Mouse (Mus musculus): ENCODE data around the gene Utp4. TPM values are rescaled to one million over a fixed set of nuclear protein-coding genes. Genes with fewer than 3 reads are reported as not detected.

Gene Utp4
- polyA plus RNA-seq, 2 experiments = 27.3 to 35.1 TPM

DNA sequence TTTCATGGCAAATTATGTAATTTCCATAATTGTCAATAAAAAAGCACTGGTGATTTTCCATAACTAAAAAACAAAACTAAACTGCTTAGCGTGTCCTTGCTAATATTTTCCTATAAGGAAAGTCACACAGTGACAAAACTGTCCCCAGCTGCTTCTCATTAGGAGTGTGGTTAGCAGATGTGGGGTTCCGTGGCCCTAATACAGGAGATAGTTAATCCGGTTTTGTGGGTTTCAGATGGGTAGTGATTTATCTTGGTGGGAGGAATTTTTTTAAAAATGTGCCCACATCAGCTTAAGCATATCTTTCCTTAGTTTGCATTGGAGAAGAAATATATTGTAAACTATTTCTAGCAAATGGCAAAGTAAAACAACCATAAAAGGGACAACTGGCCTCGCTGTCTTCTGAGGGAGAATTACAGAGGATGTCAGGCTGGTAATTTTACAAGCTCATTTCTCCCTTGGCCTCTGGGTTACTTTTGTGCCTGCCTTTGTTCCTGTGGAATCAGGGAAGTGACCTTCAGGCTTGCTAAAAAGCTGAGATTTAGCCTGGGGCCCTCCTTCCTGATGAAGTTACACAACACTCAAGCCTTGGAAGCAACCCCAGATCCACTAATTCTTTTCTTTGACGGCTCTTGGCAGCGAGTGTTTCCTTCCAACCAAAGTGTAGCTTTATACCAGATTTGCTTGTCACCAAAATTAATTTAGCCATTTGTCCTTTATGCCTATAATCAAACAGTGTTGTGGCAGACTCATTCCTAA is 35.9 kb downstream of the Utp4 start:
- no peak for ATAC-seq (ENCODE audit: insufficient read depth)

GRCm38 (mm10) chr8:106929921-106930320 is 36.5 kb downstream of the Utp4 start:
- TF ChIP-seq CTCF (IDR thresholded peaks at IDR 0.05; ENCODE audit: low read depth) = no peak
- TF ChIP-seq EP300 (IDR thresholded peaks at IDR 0.05; ENCODE audit: low read depth) = no peak
- no peak overlapping the region for H3K4me3 ChIP-seq (ENCODE audit: insufficient read depth in 1 of 2, low read depth in 2 of 2, low read length in 2 of 2)

More for the DNA sequence above, 35.9 kb downstream of the Utp4 start:
- Histone ChIP-seq H3K27ac (no peak overlapping the region), H3K9me3 (ENCODE audit: control insufficient read depth, low read length) (no peaks in the 10 kb centered on the region), H3K4me3 (ENCODE audit: insufficient read depth in 1 of 2, low read depth in 2 of 2, low read length in 2 of 2) (no peak overlapping the region), H3K4me2 (ENCODE audit: low read depth) (no peak overlapping the region), H3K27me3 (ENCODE audit: control insufficient read depth, insufficient read depth, low read length) (peaks cover 1% of the 10 kb centered on the region; the same call in 1 of the 2 replicates), H3K4me1 (replicated peaks; ENCODE audit: control insufficient read depth in 2 of 2, insufficient read depth in 2 of 2, low read length in 1 of 2) (peaks cover 0 to 7% of the 10 kb centered on the region in 2 experiments; a peak in 2 of 4 replicates), H3K9ac (replicated peaks) (no peak overlapping the region), H3K36me3 (replicated peaks; ENCODE audit: control insufficient read depth, insufficient read depth, low read depth) (no peaks in the 10 kb centered on the region)
- no peak for TF ChIP-seq CTCF (IDR thresholded peaks at IDR 0.05; ENCODE audit: low read depth)
- TF ChIP-seq EP300 (IDR thresholded peaks at IDR 0.05; ENCODE audit: low read depth) = no peak
- WGBS (ENCODE audit: insufficient replicate concordance) = 40% methylated on average over 6 of the region's 6 CpGs
- no peak for DNase-seq (ENCODE audit: low read depth in 3 of 3, low spot score in 3 of 3)

GRCm38 (mm10) chr8:106932376-106933065 is 39.1 kb downstream of the Utp4 start:
- DNase-seq (ENCODE audit: low read depth in 3 of 3, low spot score in 3 of 3) (no peak), ATAC-seq (ENCODE audit: insufficient read depth) (no peak)
- no peak overlapping the region for H3K9ac ChIP-seq (replicated peaks)
- H3K9me3 ChIP-seq (ENCODE audit: control insufficient read depth, low read length) = no peaks in the 10 kb centered on the region
- WGBS (ENCODE audit: insufficient replicate concordance) = 18% methylated on average over 22 of the region's 22 CpGs
- TF ChIP-seq EP300 (IDR thresholded peaks at IDR 0.05; ENCODE audit: low read depth) = no peak
- no peak for TF ChIP-seq CTCF (IDR thresholded peaks at IDR 0.05; ENCODE audit: low read depth)
- no peak overlapping the region; a peak in 1 of 4 replicates for H3K4me3 ChIP-seq (ENCODE audit: insufficient read depth in 1 of 2, low read depth in 2 of 2, low read length in 2 of 2)
- peak overlapping the region; percentile 40 for H3K4me2 ChIP-seq (ENCODE audit: low read depth)
- no peaks in the 10 kb centered on the region for H3K36me3 ChIP-seq (replicated peaks; ENCODE audit: control insufficient read depth, insufficient read depth, low read depth)
- H3K27ac ChIP-seq = no peak overlapping the region
- peaks cover 0 to 5% of the 10 kb centered on the region in 2 experiments; a peak in 2 of 4 replicates for H3K4me1 ChIP-seq (replicated peaks; ENCODE audit: control insufficient read depth in 2 of 2, insufficient read depth in 2 of 2, low read length in 1 of 2)
- H3K27me3 ChIP-seq (ENCODE audit: control insufficient read depth, insufficient read depth, low read length) = peaks cover 26% of the 10 kb centered on the region

More at GRCm38 (mm10) chr8:106929921-106930320, 36.5 kb downstream of the Utp4 start:
- Histone ChIP-seq H3K9me3 (ENCODE audit: control insufficient read depth, low read length) (no peaks in the 10 kb centered on the region), H3K27me3 (ENCODE audit: control insufficient read depth, insufficient read depth, low read length) (peaks cover 4% of the 10 kb centered on the region; the same call in 1 of the 2 replicates), H3K9ac (replicated peaks) (no peak overlapping the region), H3K27ac (no peak overlapping the region), H3K4me2 (ENCODE audit: low read depth) (no peak overlapping the region), H3K36me3 (replicated peaks; ENCODE audit: control insufficient read depth, insufficient read depth, low read depth) (no peaks in the 10 kb centered on the region), H3K4me1 (replicated peaks; ENCODE audit: control insufficient read depth in 2 of 2, insufficient read depth in 2 of 2, low read length in 1 of 2) (peaks cover 0 to 5% of the 10 kb centered on the region in 2 experiments; a peak in 2 of 4 replicates)
- 62% methylated on average over 5 of the region's 5 CpGs for whole genome bisulfite sequencing (ENCODE audit: insufficient replicate concordance)
- ATAC-seq (ENCODE audit: insufficient read depth) = no peak
- no peak for DNase-seq (ENCODE audit: low read depth in 3 of 3, low spot score in 3 of 3)

- no peak overlapping the region for H3K4me3 ChIP-seq (ENCODE audit: insufficient read depth in 1 of 2, low read depth in 2 of 2, low read length in 2 of 2)
- no peak for TF ChIP-seq EP300 (IDR thresholded peaks at IDR 0.05; ENCODE audit: low read depth)
- no peak for TF ChIP-seq CTCF (IDR thresholded peaks at IDR 0.05; ENCODE audit: low read depth)
- H3K27me3 ChIP-seq (ENCODE audit: control insufficient read depth, insufficient read depth, low read length) = peaks cover 33% of the 10 kb centered on the region
- WGBS (ENCODE audit: insufficient replicate concordance) = 58% methylated on average over 4 of the region's 4 CpGs
- ATAC-seq (ENCODE audit: insufficient read depth) = peak; percentile 52; the same call in 1 of the 2 replicates
- H3K27ac ChIP-seq = no peak overlapping the region
- no peaks in the 10 kb centered on the region for H3K36me3 ChIP-seq (replicated peaks; ENCODE audit: control insufficient read depth, insufficient read depth, low read depth)
- H3K9me3 ChIP-seq (ENCODE audit: control insufficient read depth, low read length) = no peaks in the 10 kb centered on the region
- no peak for DNase-seq (ENCODE audit: low read depth in 3 of 3, low spot score in 3 of 3)
- peaks cover 0 to 5% of the 10 kb centered on the region in 2 experiments; a peak in 2 of 4 replicates for H3K4me1 ChIP-seq (replicated peaks; ENCODE audit: control insufficient read depth in 2 of 2, insufficient read depth in 2 of 2, low read length in 1 of 2)
- no peak overlapping the region for H3K9ac ChIP-seq (replicated peaks)
- no peak overlapping the region for H3K4me2 ChIP-seq (ENCODE audit: low read depth)
Measured at GRCm38 (mm10) chr8:106933506-106934143, 40.2 kb downstream of the Utp4 start.
